Mouse (Mus musculus) lung, postnatal 0 days (tissue): ENCODE results near the gene E130311K13Rik.

Experiments
- CTCF ChIP-seq: IDR thresholded peaks from 2 replicates; pipeline ENCODE4 v1.5.1; 2016; ENCODE audit warnings: antibody characterized with exemption, mild to moderate bottlenecking
- EP300 ChIP-seq: IDR thresholded peaks from 2 replicates; pipeline ENCODE4 v1.6.1; 2016; ENCODE audit warnings: antibody characterized with exemption, mild to moderate bottlenecking, control low read depth

DNA sequence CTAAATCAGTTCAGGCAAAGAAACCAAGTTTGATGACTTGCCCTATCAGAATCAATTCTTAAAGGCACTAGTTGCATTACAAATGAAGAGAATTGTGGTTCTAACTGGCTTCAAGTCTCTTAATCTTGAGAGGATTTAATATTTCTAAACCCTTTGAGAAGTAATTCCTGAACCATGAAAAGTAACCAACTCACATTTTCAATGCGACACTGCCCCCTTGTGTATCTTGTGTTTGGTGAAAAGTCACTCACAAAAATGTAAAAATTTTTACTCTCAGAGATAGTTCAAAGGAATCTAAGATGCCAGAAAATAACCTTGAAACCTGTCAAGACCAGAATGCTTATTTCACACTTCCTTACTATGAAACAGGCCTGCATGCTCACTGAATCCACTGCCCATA lies 61.0 kb downstream of the E130311K13Rik start:
- no peak for TF ChIP-seq EP300
- TF ChIP-seq CTCF = peak; percentile 66
